Comparison of ENCODE assay signal across 8 mouse cellular contexts in the genomic region with DNA sequence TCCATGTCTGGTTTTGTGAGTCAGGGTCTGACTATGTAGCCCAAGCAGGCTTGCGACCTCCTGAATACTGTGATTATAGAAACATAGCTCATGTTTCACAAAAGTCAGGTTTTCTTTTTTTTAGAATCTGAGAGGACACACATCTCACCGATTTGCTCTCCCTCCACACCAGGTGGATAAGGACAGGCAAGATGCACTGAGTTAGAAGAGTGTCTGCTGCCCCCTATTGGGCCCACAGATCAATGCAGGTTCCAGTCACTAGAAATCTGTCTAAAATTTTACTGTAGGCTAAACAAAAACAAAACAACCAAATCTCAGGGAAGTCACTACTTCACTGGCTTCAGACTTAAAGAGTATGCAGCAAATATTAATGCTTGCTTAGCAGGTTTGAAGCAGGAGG. TPM values are rescaled to one million over a fixed set of nuclear protein-coding genes. Genes with fewer than 3 reads are reported as not detected.
A peak's percentile ranks its signal among the peaks of the same experiment; 100 is the strongest.
DNase-seq lines count a peak whose midpoint lies in the region; ATAC-seq and TF ChIP-seq lines count a peak whose summit lies in the region.
"Had no signal": no experiment of that assay in that cellular context is flagged by ENCODE, and none has a peak within 500 bp of the region (broad histone marks: within the 10 kb centered on the region; RNA-seq: fewer than 3 reads in every experiment).

No protein-coding gene starts in this region.

- peak; percentile 63 for TF ChIP-seq CTCF in E14TG2a.4 (conservative IDR thresholded peaks at IDR 0.05; ENCODE audit: low read length)
- peak; percentile 91 for TF ChIP-seq CTCF in Patski (IDR thresholded peaks at IDR 0.05)
- TF ChIP-seq CTCF in liver, embryonic 14.5 days (IDR thresholded peaks at IDR 0.05; ENCODE audit: low read depth), result peak; percentile 66
- TF ChIP-seq CTCF in small intestine, adult 2 months (IDR thresholded peaks at IDR 0.05; ENCODE audit: extremely low read depth, insufficient read length, insufficient replicate concordance, low read depth, low read length), result peak; percentile 62; the same call in 1 of the 2 replicates

- in situ Hi-C loops in Patski (cut with MboI; ENCODE audit: low pct_unique_long_range_greater_than_20kb), result no loop called here

- no peak overlapping the region for H3K9ac ChIP-seq in liver, embryonic 14.5 days (replicated peaks)
- H3K9ac ChIP-seq: stomach, embryonic 15.5 days had no signal

- peak; percentile 43 to 62 for DNase-seq in layer of hippocampus, postnatal 10 days (ENCODE audit: low spot score in 2 of 2)
- DNase-seq in layer of hippocampus, adult 9-10 months (ENCODE audit: low spot score), result no peak
- no peak for DNase-seq in Patski (ENCODE audit: low read depth, low spot score)
- peak; percentile 54 for DNase-seq in embryo, embryonic 11 days
- DNase-seq in liver, embryonic 14.5 days (ENCODE audit: low read depth in 3 of 3, low spot score in 3 of 3), result no peak

- no peak for TF ChIP-seq EP300 in liver, embryonic 14.5 days (IDR thresholded peaks at IDR 0.05; ENCODE audit: low read depth)

- no peak overlapping the region for H3K4me2 ChIP-seq in liver, embryonic 14.5 days (ENCODE audit: low read depth)
- H3K4me2 ChIP-seq: stomach, embryonic 15.5 days had no signal

- POLR2A ChIA-PET in Patski (lab: Charles Lee), result no interaction called here

- 64% methylated on average over 2 of the region's 2 CpGs for WGBS in liver, embryonic 14.5 days (ENCODE audit: insufficient replicate concordance)
- WGBS in small intestine, adult 2 months, result 48% methylated on average over 2 of the region's 2 CpGs

- CTCF ChIA-PET in Patski (lab: Charles Lee), result interaction anchor here (0.6 to 5.3 kb wide), 13 partner anchors 9 to 569 kb away, joined by 3 to 31 read pairs (median 4); no protein-coding TSS in a partner anchor

- no peak overlapping the region for H3K27ac ChIP-seq in liver, embryonic 14.5 days
- H3K27ac ChIP-seq in small intestine, adult 2 months (ENCODE audit: insufficient read depth, low read depth, low read length), result no peak overlapping the region
- H3K27ac ChIP-seq: stomach, embryonic 15.5 days had no signal

- H3K4me1 ChIP-seq in E14TG2a.4 (replicated peaks; ENCODE audit: low read depth, low read length), result no peaks in the 10 kb centered on the region
- no peaks in the 10 kb centered on the region for H3K4me1 ChIP-seq in liver, embryonic 14.5 days (replicated peaks; ENCODE audit: control insufficient read depth in 2 of 2, insufficient read depth in 2 of 2, low read length in 1 of 2)
- H3K4me1 ChIP-seq in small intestine, adult 2 months (ENCODE audit: control insufficient read depth, insufficient read depth, insufficient read length, low read length), result no peaks in the 10 kb centered on the region
- H3K4me1 ChIP-seq: stomach, embryonic 15.5 days had no signal

- peaks cover 70% of the 10 kb centered on the region for H3K36me3 ChIP-seq in E14TG2a.4 (ENCODE audit: insufficient read depth, low read length)
- no peaks in the 10 kb centered on the region for H3K36me3 ChIP-seq in liver, embryonic 14.5 days (replicated peaks; ENCODE audit: control insufficient read depth, insufficient read depth, low read depth)
- peaks cover 27% of the 10 kb centered on the region for H3K36me3 ChIP-seq in small intestine, adult 2 months (ENCODE audit: control insufficient read depth, insufficient read depth, low read length)

- H3K4me3 ChIP-seq in E14TG2a.4 (replicated peaks; ENCODE audit: low read length), result no peak overlapping the region
- no peak overlapping the region for H3K4me3 ChIP-seq in liver, embryonic 14.5 days (ENCODE audit: insufficient read depth in 1 of 2, low read depth in 2 of 2, low read length in 2 of 2)
- H3K4me3 ChIP-seq in small intestine, adult 2 months (ENCODE audit: low read depth, low read length), result no peak overlapping the region
- H3K4me3 ChIP-seq: stomach, embryonic 15.5 days had no signal

- peaks cover 10% of the 10 kb centered on the region for H3K9me3 ChIP-seq in E14TG2a.4 (ENCODE audit: low read length)
- no peaks in the 10 kb centered on the region for H3K9me3 ChIP-seq in liver, embryonic 14.5 days (ENCODE audit: control insufficient read depth, low read length)
- H3K9me3 ChIP-seq: stomach, embryonic 15.5 days had no signal

- TF ChIP-seq POLR2A in small intestine, adult 2 months (IDR thresholded peaks at IDR 0.05; ENCODE audit: low read depth, low read length), result no peak

- no peak for ATAC-seq in Patski
- ATAC-seq in liver, embryonic 14.5 days (ENCODE audit: insufficient read depth), result no peak

- H3K27me3 ChIP-seq in E14TG2a.4 (ENCODE audit: insufficient read depth, low read length), result no peaks in the 10 kb centered on the region
- no peaks in the 10 kb centered on the region for H3K27me3 ChIP-seq in Patski
- H3K27me3 ChIP-seq in liver, embryonic 14.5 days (ENCODE audit: control insufficient read depth, insufficient read depth, low read length), result no peaks in the 10 kb centered on the region
- no peaks in the 10 kb centered on the region for H3K27me3 ChIP-seq in small intestine, adult 2 months (ENCODE audit: control insufficient read depth, insufficient read depth, low read length)
- H3K27me3 ChIP-seq: stomach, embryonic 15.5 days had no signal

RNA-seq across cellular contexts. Expression of a gene that starts 21.5 kb away (rescaled TPM):
- 10 to 100 TPM; 11.2 to 11.3 TPM for total RNA-seq in layer of hippocampus, postnatal 10 days (2021)
- 11.7 TPM for polyA plus RNA-seq in Patski (2021)
- 0.14 and 0.38 TPM in 2 replicates for polyA plus RNA-seq in liver, embryonic 14.5 days (2012; rRNA removed)
- 0.43 TPM in 2 replicates for polyA plus RNA-seq in liver, embryonic 14.5 days (2014; fragmentation: Nextera tagmentation; extraction: Ambion mirVana)
- 1.1 and 1.5 TPM in 2 replicates for polyA plus RNA-seq in small intestine, adult 2 months (2012; rRNA removed)

RNA-seq across cellular contexts. Expression of a gene that starts 23.9 kb away (rescaled TPM):
- total RNA-seq in layer of hippocampus, postnatal 10 days (2021), result 10 to 100 TPM; 21.8 to 25.5 TPM
- polyA plus RNA-seq in Patski (2021), result 21.7 TPM
- 0.88 and 1.3 TPM in 2 replicates for polyA plus RNA-seq in liver, embryonic 14.5 days (2012; rRNA removed)
- 3.0 and 4.0 TPM in 2 replicates for polyA plus RNA-seq in liver, embryonic 14.5 days (2014; fragmentation: Nextera tagmentation; extraction: Ambion mirVana)
- polyA plus RNA-seq in small intestine, adult 2 months (2012; rRNA removed), result 5.6 and 12.1 TPM in 2 replicates

Comparison
In these comparisons a context has a peak if more than half of its experiments do, and no peak if none do; other contexts are left out.
1. DNase-seq: peak in layer of hippocampus, postnatal 10 days (2 of 2) and embryo, embryonic 11 days (single experiment); none in layer of hippocampus, adult 9-10 months (single experiment), Patski (single experiment) and liver, embryonic 14.5 days (0 of 3).
2. Peak in every context shown above with its lines, with median percentiles within 50 percentile points of each other: CTCF ChIP-seq.